Mouse (Mus musculus) E14TG2a.4 (cell line): Measurements from ENCODE around the gene Mtmr6.
"Not testable (repeated sequence)": the region's sequence is repeated elsewhere in the genome, so short reads cannot be mapped to it uniquely, and the experiment has no call there.

Experiments used
- H3K27me3 ChIP-seq: 2 replicates; pipeline ENCODE4 v1.6.1; 2014; ENCODE audit warnings: low read length, control low read depth; ENCODE audit not compliant: insufficient read depth
- H3K36me3 ChIP-seq: 2 replicates; pipeline ENCODE4 v1.6.1; 2014; ENCODE audit warnings: low read length, control low read depth; ENCODE audit not compliant: insufficient read depth
- H3K4me1 ChIP-seq: replicated peaks from 2 replicates; pipeline ENCODE4 v1.6.1; 2014; ENCODE audit warnings: low read depth, low read length, control low read depth
- H3K4me3 ChIP-seq: replicated peaks from 2 replicates; pipeline ENCODE4 v1.5.1; 2014; ENCODE audit warnings: mild to moderate bottlenecking, low read length
- H3K9me3 ChIP-seq: 2 replicates; pipeline ENCODE4 v1.6.1; 2014; ENCODE audit warnings: low read length, control low read depth
- CTCF ChIP-seq: conservative IDR thresholded peaks from 2 replicates; pipeline ENCODE4 v1.5.1; 2014; ENCODE audit warnings: low read length
- NANOG ChIP-seq: IDR thresholded peaks from 2 replicates; pipeline ENCODE4 v1.6.1; 2014; ENCODE audit warnings: borderline replicate concordance, low read length, mixed read lengths
- POU5F1 ChIP-seq: IDR thresholded peaks from 2 replicates; pipeline ENCODE4 v1.6.1; 2014; ENCODE audit warnings: low read length, borderline replicate concordance

Gene Mtmr6

GRCm38 (mm10) chr14:60304441-60305220 lies 39.6 kb downstream of the Mtmr6 start:
- Histone ChIP-seq H3K4me1 (no peaks in the 10 kb centered on the region; the same call in 1 of the 2 replicates), H3K4me3 (no peak overlapping the region), H3K27me3 (no peaks in the 10 kb centered on the region), H3K9me3 (0 out of 2 replicates have a peak, but pooled peaks cover 7% of the 10 kb centered on the region), H3K36me3 (peaks cover 16% of the 10 kb centered on the region; the same call in 1 of the 2 replicates)
- no peak for TF ChIP-seq POU5F1
- TF ChIP-seq NANOG = no peak
- no peak for TF ChIP-seq CTCF

DNA sequence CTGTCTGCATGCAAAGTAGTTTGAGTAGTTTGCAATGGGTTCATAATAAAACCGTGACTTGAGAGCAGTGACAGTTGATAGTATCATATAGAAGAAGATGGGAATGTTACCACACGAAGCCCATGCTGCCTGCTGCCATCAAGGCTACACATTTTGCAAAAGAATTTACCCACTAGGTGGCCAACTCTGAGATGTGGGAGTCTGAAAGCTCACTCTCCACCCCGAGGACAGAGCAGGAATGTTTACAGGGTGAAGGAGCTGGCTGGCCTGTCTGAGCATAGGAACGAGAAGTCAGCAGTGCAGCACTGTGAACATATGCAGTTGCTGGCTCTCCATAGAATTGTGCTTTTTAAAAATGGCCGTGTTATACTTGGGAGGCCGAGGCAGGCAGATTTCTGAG lies 43.1 kb downstream of the Mtmr6 start:
- TF ChIP-seq POU5F1 = no peak
- no peak for TF ChIP-seq CTCF
- TF ChIP-seq NANOG = no peak
- H3K4me3 ChIP-seq = no peak overlapping the region
- H3K36me3 ChIP-seq = 0 out of 2 replicates have a peak, but pooled peaks cover 2% of the 10 kb centered on the region
- no peaks in the 10 kb centered on the region for H3K27me3 ChIP-seq
- 0 out of 2 replicates have a peak, but pooled peaks cover 7% of the 10 kb centered on the region for H3K9me3 ChIP-seq
- H3K4me1 ChIP-seq = no peaks in the 10 kb centered on the region

DNA sequence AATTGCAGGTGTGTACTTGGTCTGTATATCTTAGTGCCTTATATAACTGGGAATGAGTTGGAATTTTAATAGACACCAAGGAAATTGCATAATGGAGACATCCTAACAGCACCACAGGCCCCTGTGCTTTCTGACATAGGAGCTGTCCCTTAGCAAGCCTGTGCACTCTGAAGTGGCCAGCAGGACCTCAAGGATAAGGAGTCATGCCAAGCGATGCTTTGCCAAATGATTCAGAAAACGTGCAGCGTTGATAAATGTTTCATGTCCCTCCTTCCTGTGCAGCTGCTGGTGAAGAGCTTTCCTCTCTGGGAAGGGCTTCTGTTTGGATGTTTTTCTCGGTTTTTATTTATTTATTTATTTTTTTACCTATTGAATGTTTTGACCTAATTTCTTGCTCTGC lies 45.7 kb downstream of the Mtmr6 start:
- no peaks in the 10 kb centered on the region for H3K4me1 ChIP-seq
- no peak overlapping the region for H3K4me3 ChIP-seq
- TF ChIP-seq POU5F1 (no peak), NANOG (no peak), CTCF (no peak)
- H3K9me3 ChIP-seq = no peaks in the 10 kb centered on the region
- no peaks in the 10 kb centered on the region for H3K36me3 ChIP-seq
- H3K27me3 ChIP-seq = no peaks in the 10 kb centered on the region

GRCm38 (mm10) chr14:60319231-60319630 lies 54.2 kb downstream of the Mtmr6 start:
- Histone ChIP-seq H3K9me3 (no peaks in the 10 kb centered on the region), H3K4me3 (no peak overlapping the region), H3K4me1 (no peaks in the 10 kb centered on the region), H3K36me3 (no peaks in the 10 kb centered on the region), H3K27me3 (no peaks in the 10 kb centered on the region)
- TF ChIP-seq POU5F1 (no peak), NANOG (no peak), CTCF (no peak)

DNA sequence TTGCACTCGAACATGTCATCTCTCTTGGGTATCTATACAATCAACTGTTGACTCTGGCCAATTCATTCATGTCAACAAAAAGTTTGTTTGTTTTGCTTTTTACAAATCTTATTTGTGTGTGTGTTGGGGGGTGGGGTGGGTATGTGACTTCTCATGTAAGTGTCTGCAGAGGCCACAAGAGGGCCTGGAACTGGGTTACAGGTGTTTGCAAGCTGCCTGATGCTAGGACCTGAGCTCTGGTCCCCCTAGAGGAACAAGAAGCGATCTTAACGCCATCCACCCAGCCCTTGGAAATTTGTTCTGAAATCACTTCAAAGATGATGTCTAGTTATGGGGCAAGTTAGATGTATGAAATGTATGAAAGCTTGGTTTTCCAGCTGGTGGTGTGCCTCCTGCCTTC lies 55.8 kb downstream of the Mtmr6 start:
- no peaks in the 10 kb centered on the region for H3K36me3 ChIP-seq
- H3K9me3 ChIP-seq = no peaks in the 10 kb centered on the region
- TF ChIP-seq NANOG = no peak
- no peak for TF ChIP-seq POU5F1
- TF ChIP-seq CTCF = no peak
- H3K27me3 ChIP-seq = no peaks in the 10 kb centered on the region
- H3K4me3 ChIP-seq = no peak overlapping the region
- H3K4me1 ChIP-seq = no peaks in the 10 kb centered on the region

DNA sequence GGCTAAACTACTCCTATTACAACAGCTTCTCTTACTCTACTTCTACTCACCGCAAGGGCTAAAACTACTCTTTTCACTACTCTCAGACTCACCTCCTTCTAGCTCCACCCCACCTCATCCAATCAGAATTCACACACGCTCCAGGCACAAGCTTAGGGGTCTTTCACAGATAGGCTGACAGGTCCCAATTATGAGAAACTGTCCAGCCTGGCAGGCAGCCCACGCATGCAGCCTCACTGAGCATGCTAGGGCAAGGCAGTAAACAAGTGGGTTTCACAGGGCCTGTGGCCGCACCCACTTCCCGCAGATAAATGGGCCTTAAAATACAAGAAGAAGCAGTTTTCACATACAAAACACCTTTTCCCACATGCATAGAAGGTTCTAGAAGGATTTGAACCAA lies 75.0 kb downstream of the Mtmr6 start:
- not testable (repeated sequence) for H3K9me3 ChIP-seq, H3K4me3 ChIP-seq, H3K27me3 ChIP-seq, H3K4me1 ChIP-seq, H3K36me3 ChIP-seq

DNA sequence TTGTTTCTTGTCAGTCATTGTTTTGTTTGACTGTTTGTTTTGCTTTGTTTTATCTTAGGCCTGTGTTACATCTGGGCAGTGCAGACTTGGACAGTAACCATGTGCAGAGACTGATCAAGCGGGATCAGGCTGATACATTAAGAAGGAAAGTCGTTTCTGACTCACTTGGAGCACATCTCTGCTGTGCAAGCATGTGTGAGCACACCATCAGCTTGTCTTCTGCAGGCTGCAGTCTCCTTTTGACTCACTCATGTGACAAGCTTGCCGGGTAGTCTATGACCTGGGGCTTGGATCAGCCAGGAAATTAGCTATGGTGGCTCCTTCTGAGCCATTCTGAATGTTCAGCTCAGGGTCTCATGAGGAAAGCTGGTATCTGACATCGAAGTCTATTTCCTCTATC lies 75.5 kb downstream of the Mtmr6 start:
- Histone ChIP-seq H3K4me3 (no peak overlapping the region), H3K9me3 (no peaks in the 10 kb centered on the region), H3K27me3 (0 out of 2 replicates have a peak, but pooled peaks cover 2% of the 10 kb centered on the region), H3K4me1 (no peaks in the 10 kb centered on the region), H3K36me3 (no peaks in the 10 kb centered on the region)
- TF ChIP-seq CTCF = no peak
- no peak for TF ChIP-seq POU5F1
- TF ChIP-seq NANOG = no peak

- no peaks in the 10 kb centered on the region for H3K9me3 ChIP-seq
- TF ChIP-seq NANOG (no peak), CTCF (no peak)
- no peaks in the 10 kb centered on the region for H3K36me3 ChIP-seq
- H3K4me1 ChIP-seq = no peaks in the 10 kb centered on the region
- no peak overlapping the region for H3K4me3 ChIP-seq
- H3K27me3 ChIP-seq = peaks cover 7% of the 10 kb centered on the region; the same call in 1 of the 2 replicates
Observed at GRCm38 (mm10) chr14:60345326-60345876, 80.4 kb downstream of the Mtmr6 start.
